Mouse (Mus musculus): ENCODE measurements around the gene Usp8. TPM values are rescaled to one million over a fixed set of nuclear protein-coding genes. Genes with fewer than 3 reads are reported as not detected.

The Usp8 gene
- polyA plus RNA-seq, 1 experiment from 2014 or later: 43.7 TPM

GRCm38 (mm10) chr2:126755664-126756063 is 48.5 kb downstream of the Usp8 start:
- Histone ChIP-seq H3K4me1 (no peaks in the 10 kb centered on the region), H3K4me3 (no peak overlapping the region), H3K4me2 (replicated peaks) (no peak overlapping the region), H3K9me3 (no peaks in the 10 kb centered on the region), H3K36me3 (peaks cover 83% of the 10 kb centered on the region), H3K27ac (no peak overlapping the region), H3K27me3 (no peaks in the 10 kb centered on the region), H3K9ac (no peak overlapping the region)
- 97% methylated on average over 6 of the region's 6 CpGs for WGBS
- ATAC-seq (ENCODE audit: insufficient number of reproducible peaks, insufficient read depth, low FRiP score, low TSS enrichment): no peak

GRCm38 (mm10) chr2:126759351-126759750 is 52.2 kb downstream of the Usp8 start:
- Histone ChIP-seq H3K27me3 (no peaks in the 10 kb centered on the region), H3K36me3 (peaks cover 74% of the 10 kb centered on the region), H3K9me3 (no peaks in the 10 kb centered on the region), H3K4me3 (no peak overlapping the region), H3K9ac (no peak overlapping the region), H3K4me2 (replicated peaks) (no peak overlapping the region), H3K4me1 (no peaks in the 10 kb centered on the region), H3K27ac (no peak overlapping the region)
- no peak for ATAC-seq (ENCODE audit: insufficient number of reproducible peaks, insufficient read depth, low FRiP score, low TSS enrichment)
- 91% methylated on average over 7 of the region's 7 CpGs for WGBS

- H3K27ac ChIP-seq: no peak overlapping the region
- whole genome bisulfite sequencing: 49% methylated on average over 11 of the region's 11 CpGs
- H3K9me3 ChIP-seq: no peaks in the 10 kb centered on the region
- H3K4me1 ChIP-seq: 0 out of 2 replicates have a peak, but pooled peaks cover 3% of the 10 kb centered on the region
- H3K4me2 ChIP-seq (replicated peaks): no peak overlapping the region
- H3K4me3 ChIP-seq: no peak overlapping the region
- peak; percentile 50; the same call in 1 of the 2 replicates for ATAC-seq (ENCODE audit: insufficient number of reproducible peaks, insufficient read depth, low FRiP score, low TSS enrichment)
- peaks cover 21% of the 10 kb centered on the region for H3K36me3 ChIP-seq
- no peaks in the 10 kb centered on the region for H3K27me3 ChIP-seq
- no peak overlapping the region for H3K9ac ChIP-seq
Observed at GRCm38 (mm10) chr2:126765867-126766582, 58.9 kb downstream of the Usp8 start.

- H3K4me1 ChIP-seq: 0 out of 2 replicates have a peak, but pooled peaks cover 3% of the 10 kb centered on the region
- ATAC-seq (ENCODE audit: insufficient number of reproducible peaks, insufficient read depth, low FRiP score, low TSS enrichment): no peak
- H3K4me2 ChIP-seq (replicated peaks): no peak overlapping the region
- H3K27ac ChIP-seq: no peak overlapping the region
- no peak overlapping the region for H3K4me3 ChIP-seq
- no peaks in the 10 kb centered on the region for H3K9me3 ChIP-seq
- 98% methylated on average over 3 of the region's 3 CpGs for WGBS
- H3K27me3 ChIP-seq: no peaks in the 10 kb centered on the region
- peaks cover 7% of the 10 kb centered on the region for H3K36me3 ChIP-seq
- no peak overlapping the region for H3K9ac ChIP-seq
Observed at GRCm38 (mm10) chr2:126767599-126767998, 60.5 kb downstream of the Usp8 start.

- ATAC-seq (ENCODE audit: insufficient number of reproducible peaks, insufficient read depth, low FRiP score, low TSS enrichment): no peak
- H3K9ac ChIP-seq: no peak overlapping the region
Observed at GRCm38 (mm10) chr2:126768194-126768593, 61.1 kb downstream of the Usp8 start.

GRCm38 (mm10) chr2:126769431-126770181 is 62.5 kb downstream of the Usp8 start:
- 0 out of 2 replicates have a peak, but pooled peaks cover 3% of the 10 kb centered on the region for H3K4me1 ChIP-seq
- no peak overlapping the region for H3K4me2 ChIP-seq (replicated peaks)
- ATAC-seq (ENCODE audit: insufficient number of reproducible peaks, insufficient read depth, low FRiP score, low TSS enrichment): no peak
- no peaks in the 10 kb centered on the region for H3K27me3 ChIP-seq
- WGBS: 70% methylated on average over 19 of the region's 19 CpGs
- H3K36me3 ChIP-seq: 0 out of 2 replicates have a peak, but pooled peaks cover under 1% of the 10 kb centered on the region
- H3K9me3 ChIP-seq: no peaks in the 10 kb centered on the region
- H3K27ac ChIP-seq: no peak overlapping the region
- no peak overlapping the region for H3K4me3 ChIP-seq
- no peak overlapping the region for H3K9ac ChIP-seq

More at GRCm38 (mm10) chr2:126768194-126768593, 61.1 kb downstream of the Usp8 start:
- no peak overlapping the region for H3K4me2 ChIP-seq (replicated peaks)
- no peak overlapping the region for H3K4me3 ChIP-seq
- H3K4me1 ChIP-seq: 0 out of 2 replicates have a peak, but pooled peaks cover 3% of the 10 kb centered on the region
- no peaks in the 10 kb centered on the region for H3K27me3 ChIP-seq
- no peak overlapping the region for H3K27ac ChIP-seq
- H3K36me3 ChIP-seq: 0 out of 2 replicates have a peak, but pooled peaks cover 3% of the 10 kb centered on the region
- no peaks in the 10 kb centered on the region for H3K9me3 ChIP-seq
- 80% methylated on average over 4 of the region's 4 CpGs for WGBS

- Histone ChIP-seq H3K9ac (no peak overlapping the region), H3K36me3 (no peaks in the 10 kb centered on the region), H3K27ac (no peak overlapping the region), H3K27me3 (no peaks in the 10 kb centered on the region), H3K4me2 (replicated peaks) (no peak overlapping the region), H3K4me3 (no peak overlapping the region), H3K4me1 (0 out of 2 replicates have a peak, but pooled peaks cover 3% of the 10 kb centered on the region), H3K9me3 (no peaks in the 10 kb centered on the region)
- WGBS: 86% methylated on average over 5 of the region's 5 CpGs
- ATAC-seq (ENCODE audit: insufficient number of reproducible peaks, insufficient read depth, low FRiP score, low TSS enrichment): no peak
Observed at GRCm38 (mm10) chr2:126772217-126772616, 65.1 kb downstream of the Usp8 start.

- WGBS: 75% methylated on average over 4 of the region's 4 CpGs
- ATAC-seq (ENCODE audit: insufficient number of reproducible peaks, insufficient read depth, low FRiP score, low TSS enrichment): no peak
- Histone ChIP-seq H3K27ac (no peak overlapping the region), H3K4me1 (no peaks in the 10 kb centered on the region), H3K9me3 (no peaks in the 10 kb centered on the region), H3K36me3 (no peaks in the 10 kb centered on the region), H3K27me3 (no peaks in the 10 kb centered on the region), H3K4me3 (no peak overlapping the region), H3K4me2 (replicated peaks) (no peak overlapping the region), H3K9ac (no peak overlapping the region)
Observed at GRCm38 (mm10) chr2:126775951-126776350, 68.8 kb downstream of the Usp8 start.

- no peak for ATAC-seq (ENCODE audit: insufficient number of reproducible peaks, insufficient read depth, low FRiP score, low TSS enrichment)
- H3K36me3 ChIP-seq: no peaks in the 10 kb centered on the region
- H3K4me1 ChIP-seq: no peaks in the 10 kb centered on the region
- H3K4me3 ChIP-seq: no peak overlapping the region
- H3K4me2 ChIP-seq (replicated peaks): no peak overlapping the region
- no peak overlapping the region for H3K27ac ChIP-seq
- H3K9ac ChIP-seq: no peak overlapping the region
- H3K9me3 ChIP-seq: no peaks in the 10 kb centered on the region
- H3K27me3 ChIP-seq: no peaks in the 10 kb centered on the region
- WGBS: 54% methylated on average over 1 of the region's 1 CpGs
Observed at GRCm38 (mm10) chr2:126776416-126776815, 69.3 kb downstream of the Usp8 start.

GRCm38 (mm10) chr2:126778806-126779205 is 71.7 kb downstream of the Usp8 start:
- Histone ChIP-seq H3K9ac (no peak overlapping the region), H3K27ac (no peak overlapping the region), H3K4me2 (replicated peaks) (no peak overlapping the region), H3K4me3 (no peak overlapping the region), H3K36me3 (no peaks in the 10 kb centered on the region), H3K27me3 (no peaks in the 10 kb centered on the region), H3K4me1 (no peaks in the 10 kb centered on the region), H3K9me3 (no peaks in the 10 kb centered on the region)
- WGBS: 84% methylated on average over 4 of the region's 4 CpGs
- ATAC-seq (ENCODE audit: insufficient number of reproducible peaks, insufficient read depth, low FRiP score, low TSS enrichment): no peak

GRCm38 (mm10) chr2:126780286-126780685 is 73.2 kb downstream of the Usp8 start:
- Histone ChIP-seq H3K9me3 (no peaks in the 10 kb centered on the region), H3K36me3 (no peaks in the 10 kb centered on the region), H3K27ac (no peak overlapping the region), H3K4me1 (no peaks in the 10 kb centered on the region), H3K4me3 (no peak overlapping the region), H3K27me3 (no peaks in the 10 kb centered on the region), H3K9ac (no peak overlapping the region), H3K4me2 (replicated peaks) (no peak overlapping the region)
- no peak for ATAC-seq (ENCODE audit: insufficient number of reproducible peaks, insufficient read depth, low FRiP score, low TSS enrichment)
- 87% methylated on average over 10 of the region's 10 CpGs for WGBS

GRCm38 (mm10) chr2:126781478-126781877 is 74.3 kb downstream of the Usp8 start:
- H3K4me2 ChIP-seq (replicated peaks): no peak overlapping the region
- 92% methylated on average over 1 of the region's 1 CpGs for WGBS
- H3K36me3 ChIP-seq: no peaks in the 10 kb centered on the region
- no peaks in the 10 kb centered on the region for H3K9me3 ChIP-seq
- no peak overlapping the region for H3K9ac ChIP-seq
- H3K4me3 ChIP-seq: no peak overlapping the region
- no peaks in the 10 kb centered on the region for H3K4me1 ChIP-seq
- H3K27me3 ChIP-seq: no peaks in the 10 kb centered on the region
- H3K27ac ChIP-seq: no peak overlapping the region
- ATAC-seq (ENCODE audit: insufficient number of reproducible peaks, insufficient read depth, low FRiP score, low TSS enrichment): no peak

All from embryonic facial prominence, embryonic 12.5 days (tissue).